Mouse (Mus musculus): ENCODE measurements around the gene Hs3st3a1. TPM values are rescaled to one million over a fixed set of nuclear protein-coding genes. Genes with fewer than 3 reads are reported as not detected.

Gene Hs3st3a1
- polyA plus RNA-seq, 1 experiment: not detected

GRCm38 (mm10) chr11:64549380-64549779 is 114.2 kb downstream of the Hs3st3a1 start:
- 53% methylated on average over 7 of the region's 7 CpGs for WGBS

GRCm38 (mm10) chr11:64549955-64550354 is 114.8 kb downstream of the Hs3st3a1 start:
- H3K27ac ChIP-seq (ENCODE audit: control insufficient read depth, insufficient read depth, low read depth, low read length, poor library complexity): no peak overlapping the region
- no peaks in the 10 kb centered on the region for H3K4me1 ChIP-seq (ENCODE audit: control insufficient read depth, insufficient read depth, low read length)
- H3K4me3 ChIP-seq (replicated peaks; ENCODE audit: control insufficient read depth, low read depth, low read length): no peak overlapping the region
- 80% methylated on average over 8 of the region's 8 CpGs for WGBS
- no peak for TF ChIP-seq POLR2A (IDR thresholded peaks at IDR 0.05; ENCODE audit: borderline replicate concordance, control insufficient read depth, low read depth, low read length)
- no peak for TF ChIP-seq CTCF (IDR thresholded peaks at IDR 0.05; ENCODE audit: control insufficient read depth, insufficient read depth, low read length)

More at GRCm38 (mm10) chr11:64549380-64549779, 114.2 kb downstream of the Hs3st3a1 start:
- no peaks in the 10 kb centered on the region for H3K4me1 ChIP-seq (ENCODE audit: control insufficient read depth, insufficient read depth, low read length)
- no peak overlapping the region for H3K4me3 ChIP-seq (replicated peaks; ENCODE audit: control insufficient read depth, low read depth, low read length)
- H3K27ac ChIP-seq (ENCODE audit: control insufficient read depth, insufficient read depth, low read depth, low read length, poor library complexity): no peak overlapping the region
- no peak for TF ChIP-seq POLR2A (IDR thresholded peaks at IDR 0.05; ENCODE audit: borderline replicate concordance, control insufficient read depth, low read depth, low read length)
- TF ChIP-seq CTCF (IDR thresholded peaks at IDR 0.05; ENCODE audit: control insufficient read depth, insufficient read depth, low read length): no peak

- Histone ChIP-seq H3K27ac (ENCODE audit: control insufficient read depth, insufficient read depth, low read depth, low read length, poor library complexity) (no peak overlapping the region), H3K4me3 (replicated peaks; ENCODE audit: control insufficient read depth, low read depth, low read length) (no peak overlapping the region), H3K4me1 (ENCODE audit: control insufficient read depth, insufficient read depth, low read length) (no peaks in the 10 kb centered on the region)
- 72% methylated on average over 2 of the region's 2 CpGs for WGBS
- no peak for TF ChIP-seq CTCF (IDR thresholded peaks at IDR 0.05; ENCODE audit: control insufficient read depth, insufficient read depth, low read length)
- TF ChIP-seq POLR2A (IDR thresholded peaks at IDR 0.05; ENCODE audit: borderline replicate concordance, control insufficient read depth, low read depth, low read length): no peak
Measured at GRCm38 (mm10) chr11:64558282-64558681, 123.2 kb downstream of the Hs3st3a1 start.

GRCm38 (mm10) chr11:64559388-64559787 is 124.3 kb downstream of the Hs3st3a1 start:
- H3K27ac ChIP-seq (ENCODE audit: control insufficient read depth, insufficient read depth, low read depth, low read length, poor library complexity): no peak overlapping the region
- no peak for TF ChIP-seq POLR2A (IDR thresholded peaks at IDR 0.05; ENCODE audit: borderline replicate concordance, control insufficient read depth, low read depth, low read length)
- no peak for TF ChIP-seq CTCF (IDR thresholded peaks at IDR 0.05; ENCODE audit: control insufficient read depth, insufficient read depth, low read length)
- H3K4me1 ChIP-seq (ENCODE audit: control insufficient read depth, insufficient read depth, low read length): no peaks in the 10 kb centered on the region
- no peak overlapping the region for H3K4me3 ChIP-seq (replicated peaks; ENCODE audit: control insufficient read depth, low read depth, low read length)
- 25% methylated on average over 1 of the region's 1 CpGs for WGBS

- TF ChIP-seq POLR2A (IDR thresholded peaks at IDR 0.05; ENCODE audit: borderline replicate concordance, control insufficient read depth, low read depth, low read length): no peak
- no peak for TF ChIP-seq CTCF (IDR thresholded peaks at IDR 0.05; ENCODE audit: control insufficient read depth, insufficient read depth, low read length)
- H3K27ac ChIP-seq (ENCODE audit: control insufficient read depth, insufficient read depth, low read depth, low read length, poor library complexity): no peak overlapping the region
- WGBS: 67% methylated on average over 2 of the region's 2 CpGs
- no peak overlapping the region for H3K4me3 ChIP-seq (replicated peaks; ENCODE audit: control insufficient read depth, low read depth, low read length)
- no peaks in the 10 kb centered on the region for H3K4me1 ChIP-seq (ENCODE audit: control insufficient read depth, insufficient read depth, low read length)
Measured at GRCm38 (mm10) chr11:64560471-64560870, 125.3 kb downstream of the Hs3st3a1 start.

GRCm38 (mm10) chr11:64562771-64563170 is 127.6 kb downstream of the Hs3st3a1 start:
- no peak overlapping the region for H3K4me3 ChIP-seq (replicated peaks; ENCODE audit: control insufficient read depth, low read depth, low read length)
- H3K27ac ChIP-seq (ENCODE audit: control insufficient read depth, insufficient read depth, low read depth, low read length, poor library complexity): no peak overlapping the region
- TF ChIP-seq CTCF (IDR thresholded peaks at IDR 0.05; ENCODE audit: control insufficient read depth, insufficient read depth, low read length): no peak
- TF ChIP-seq POLR2A (IDR thresholded peaks at IDR 0.05; ENCODE audit: borderline replicate concordance, control insufficient read depth, low read depth, low read length): no peak
- no peaks in the 10 kb centered on the region for H3K4me1 ChIP-seq (ENCODE audit: control insufficient read depth, insufficient read depth, low read length)
- 56% methylated on average over 4 of the region's 4 CpGs for WGBS

Other genes with a start within 250 kb of the Hs3st3a1 start
- not detected in 2 replicates for gene F930015N05Rik, start 1.3 kb downstream of the Hs3st3a1 start, polyA plus RNA-seq (2011; ENCODE audit: insufficient read depth, insufficient read length, low replicate concordance, missing spikeins)

All from bone marrow, adult 2 months (tissue).